Mouse (Mus musculus) small intestine, adult 2 months (tissue): ENCODE results near the gene Khdrbs1.

Experiments used
- CTCF ChIP-seq: fragments of 200-500 bp; IDR thresholded peaks from 2 replicates; pipeline ENCODE4 v1.5.1; 2012; ENCODE audit warnings: low read depth, mild to moderate bottlenecking, control low read depth, inconsistent platforms, low read length, moderate library complexity, mixed read lengths; ENCODE audit not compliant: insufficient replicate concordance, insufficient read length; ENCODE audit errors: extremely low read depth
- POLR2A ChIP-seq: fragments of 200-500 bp; IDR thresholded peaks from 2 replicates; pipeline ENCODE4 v1.6.1; 2012; ENCODE audit warnings: low read depth, mild to moderate bottlenecking, control low read depth, inconsistent platforms, low read length, moderate library complexity

GRCm38 (mm10) chr4:129791399-129791798 lies 49.3 kb upstream of the Khdrbs1 start:
- TF ChIP-seq CTCF, result no peak
- TF ChIP-seq POLR2A, result no peak
